Mouse (Mus musculus): Measurements from ENCODE around the gene Acaca. TPM values are rescaled to one million over a fixed set of nuclear protein-coding genes. Genes with fewer than 3 reads are reported as not detected.
A peak's percentile ranks its signal among the peaks of the same experiment; 100 is the strongest.

The Acaca gene
- polyA plus RNA-seq, 1 experiment from 2014 or later: 22.9 TPM

DNA sequence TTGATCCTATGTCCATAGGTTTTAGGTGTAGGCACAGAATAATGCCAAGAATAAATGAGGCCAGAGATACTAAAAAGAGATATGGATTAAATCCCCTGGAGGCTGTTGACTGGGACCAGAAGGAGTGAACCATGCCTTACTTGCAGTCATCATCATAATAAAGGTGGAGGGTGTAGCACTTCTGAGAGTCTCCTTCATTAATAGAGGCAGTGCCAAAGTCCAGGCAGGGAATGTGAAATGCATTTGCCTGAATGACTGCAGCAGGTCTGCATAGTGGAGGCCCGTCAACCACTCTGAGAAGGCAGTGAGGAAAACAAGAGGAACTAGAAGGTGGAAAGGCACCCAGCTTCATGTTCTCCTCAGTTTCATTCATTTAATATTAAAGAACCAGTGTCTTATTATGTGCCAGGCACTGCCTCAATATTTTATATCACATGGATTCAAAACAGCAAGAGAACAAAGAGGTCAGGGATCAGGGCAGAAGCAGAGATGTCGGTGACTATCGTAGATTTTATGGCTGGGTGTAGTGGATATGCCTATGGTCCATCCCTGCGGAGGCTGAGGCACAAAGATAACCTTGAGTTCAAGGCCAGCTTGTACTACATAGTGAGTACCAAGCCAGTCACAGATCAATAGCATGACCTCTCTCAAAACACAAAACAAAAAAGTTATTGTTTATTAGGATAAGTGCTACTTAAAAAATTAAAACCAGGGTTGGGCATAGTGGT lies 27.2 kb downstream of the Acaca start:
- WGBS: 86% methylated on average over 4 of the region's 4 CpGs
- no peak overlapping the region for H3K9ac ChIP-seq (replicated peaks)
- no peaks in the 10 kb centered on the region for H3K4me1 ChIP-seq
- no peak overlapping the region for H3K4me3 ChIP-seq (replicated peaks)
- H3K27ac ChIP-seq (replicated peaks): no peak overlapping the region
- no peaks in the 10 kb centered on the region for H3K9me3 ChIP-seq (replicated peaks)
- ATAC-seq (ENCODE audit: low FRiP score): no peak
- no peaks in the 10 kb centered on the region for H3K27me3 ChIP-seq (replicated peaks)
- H3K36me3 ChIP-seq: no peaks in the 10 kb centered on the region
- no peak overlapping the region for H3K4me2 ChIP-seq

DNA sequence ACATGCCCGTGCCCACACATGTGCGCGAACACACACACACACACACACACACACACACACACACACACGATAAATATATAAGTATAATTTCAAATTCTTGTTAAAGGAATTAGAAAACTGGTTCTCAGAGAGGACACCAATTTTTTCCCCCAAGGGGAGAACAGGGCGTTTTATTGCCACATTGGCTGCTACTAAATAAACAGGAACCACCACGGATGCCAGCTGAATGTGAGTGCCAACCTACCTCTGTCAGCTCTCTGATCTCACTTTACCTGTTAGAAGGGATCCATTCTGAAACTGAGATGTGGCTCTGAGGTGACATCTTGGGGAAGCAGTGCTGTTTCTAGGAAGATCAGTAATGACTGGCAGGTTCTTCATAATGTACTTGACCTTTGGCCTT lies 34.7 kb downstream of the Acaca start:
- H3K27ac ChIP-seq (replicated peaks): no peak overlapping the region
- H3K36me3 ChIP-seq: no peaks in the 10 kb centered on the region
- H3K27me3 ChIP-seq (replicated peaks): no peaks in the 10 kb centered on the region
- no peak for ATAC-seq (ENCODE audit: low FRiP score)
- no peaks in the 10 kb centered on the region for H3K9me3 ChIP-seq (replicated peaks)
- WGBS: 83% methylated on average over 6 of the region's 6 CpGs
- 0 out of 2 replicates have a peak, but pooled peaks cover 4% of the 10 kb centered on the region for H3K4me1 ChIP-seq
- no peak overlapping the region for H3K9ac ChIP-seq (replicated peaks)
- H3K4me2 ChIP-seq: no peak overlapping the region
- no peak overlapping the region for H3K4me3 ChIP-seq (replicated peaks)

DNA sequence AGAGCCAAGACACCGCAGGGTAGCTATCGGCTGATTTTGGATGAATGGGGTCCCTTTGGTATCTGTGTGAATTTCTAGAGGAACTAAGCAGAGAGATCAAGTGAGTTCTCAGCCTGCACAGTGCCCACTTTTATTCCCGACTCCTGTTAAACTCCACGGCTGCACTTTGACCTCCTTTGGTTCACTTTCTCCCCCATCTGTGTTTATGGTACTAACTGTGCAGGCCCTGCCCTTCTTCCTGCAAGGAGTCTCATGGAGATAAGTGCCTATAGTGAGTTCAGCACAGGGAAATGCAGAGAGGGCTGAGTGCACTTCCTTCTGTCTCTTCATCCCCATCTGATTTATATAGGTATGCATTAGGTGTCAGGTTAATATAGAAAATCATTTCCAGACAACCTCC lies 35.1 kb downstream of the Acaca start:
- H3K4me1 ChIP-seq: 0 out of 2 replicates have a peak, but pooled peaks cover 4% of the 10 kb centered on the region
- WGBS: 61% methylated on average over 4 of the region's 4 CpGs
- no peak overlapping the region for H3K9ac ChIP-seq (replicated peaks)
- no peaks in the 10 kb centered on the region for H3K27me3 ChIP-seq (replicated peaks)
- no peak overlapping the region for H3K4me3 ChIP-seq (replicated peaks)
- ATAC-seq (ENCODE audit: low FRiP score): no peak
- H3K9me3 ChIP-seq (replicated peaks): no peaks in the 10 kb centered on the region
- no peaks in the 10 kb centered on the region for H3K36me3 ChIP-seq
- H3K27ac ChIP-seq (replicated peaks): no peak overlapping the region
- no peak overlapping the region for H3K4me2 ChIP-seq

DNA sequence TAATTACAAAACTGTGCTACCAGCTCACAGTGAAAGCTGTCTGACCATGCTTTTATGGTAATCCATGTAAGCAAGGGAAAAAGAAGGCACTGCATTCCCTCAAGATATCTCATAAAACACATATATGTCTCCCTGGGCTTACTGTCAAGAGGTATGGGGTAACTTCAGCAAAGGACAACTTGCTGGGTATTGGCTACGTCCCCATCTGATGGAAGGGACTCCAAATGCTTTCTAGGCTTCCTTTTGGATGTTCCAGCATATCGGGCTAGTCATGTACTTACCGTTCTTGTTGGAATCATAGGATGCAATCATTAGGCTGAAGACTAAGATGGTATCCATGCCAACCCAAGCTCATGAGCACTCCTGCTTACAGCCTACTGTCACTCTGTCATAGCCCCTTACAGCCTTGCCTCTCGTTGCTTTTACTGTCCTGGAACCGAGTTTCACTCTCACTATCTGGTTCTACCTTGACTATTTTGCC lies 37.6 kb downstream of the Acaca start, which contains the start of gene Gm11437:
Gene Gm11437 (minus strand): TSS at position 431 of the 481 bp plus-strand sequence.
- H3K36me3 ChIP-seq: no peaks in the 10 kb centered on the region
- H3K4me1 ChIP-seq: 0 out of 2 replicates have a peak, but pooled peaks cover 4% of the 10 kb centered on the region
- no peaks in the 10 kb centered on the region for H3K27me3 ChIP-seq (replicated peaks)
- no peak within 1 kb of the TSS for H3K4me3 ChIP-seq (replicated peaks)
- 85% methylated on average over 5 of the region's 5 CpGs for WGBS
- H3K4me2 ChIP-seq: no peak within 1 kb of the TSS
- ATAC-seq (ENCODE audit: low FRiP score): no peak
- no peak within 1 kb of the TSS for H3K9ac ChIP-seq (replicated peaks)
- H3K27ac ChIP-seq (replicated peaks): no peak within 1 kb of the TSS
- H3K9me3 ChIP-seq (replicated peaks): no peaks in the 10 kb centered on the region

DNA sequence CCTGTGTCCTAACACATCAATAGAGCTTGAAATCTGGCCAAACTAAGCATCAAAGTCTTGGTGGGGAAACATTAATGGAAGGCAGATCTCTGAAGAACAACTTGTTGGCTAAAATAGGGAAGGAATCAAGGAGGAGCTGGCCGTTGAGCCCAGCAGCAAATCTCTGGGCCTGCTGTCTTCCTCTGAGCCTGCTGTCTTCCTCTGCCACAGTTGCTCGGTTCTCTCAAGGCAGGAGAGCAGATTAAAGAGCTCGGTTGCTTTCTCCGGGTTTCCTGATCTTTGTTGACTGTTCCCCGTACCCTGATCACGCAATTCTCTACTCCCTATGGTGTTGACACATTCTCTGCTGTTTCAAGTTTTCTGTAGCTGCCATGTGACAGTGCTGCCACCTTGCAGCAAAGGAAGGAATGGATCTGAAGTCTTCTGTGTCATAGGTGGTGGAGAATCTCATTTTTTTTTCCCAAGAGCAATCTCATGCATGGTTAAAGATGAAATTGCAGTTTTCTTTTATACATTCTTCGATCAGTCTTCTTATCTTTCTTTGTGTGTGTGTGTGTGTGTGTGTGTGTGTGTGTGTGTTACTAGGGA lies 39.3 kb downstream of the Acaca start:
- Histone ChIP-seq H3K36me3 (no peaks in the 10 kb centered on the region), H3K9me3 (replicated peaks) (no peaks in the 10 kb centered on the region), H3K9ac (replicated peaks) (no peak overlapping the region), H3K27ac (replicated peaks) (no peak overlapping the region), H3K4me2 (peak overlapping the region; percentile 38), H3K4me3 (replicated peaks) (no peak overlapping the region), H3K4me1 (0 out of 2 replicates have a peak, but pooled peaks cover 4% of the 10 kb centered on the region), H3K27me3 (replicated peaks) (no peaks in the 10 kb centered on the region)
- 22% methylated on average over 7 of the region's 7 CpGs for WGBS
- ATAC-seq (ENCODE audit: low FRiP score): no peak

DNA sequence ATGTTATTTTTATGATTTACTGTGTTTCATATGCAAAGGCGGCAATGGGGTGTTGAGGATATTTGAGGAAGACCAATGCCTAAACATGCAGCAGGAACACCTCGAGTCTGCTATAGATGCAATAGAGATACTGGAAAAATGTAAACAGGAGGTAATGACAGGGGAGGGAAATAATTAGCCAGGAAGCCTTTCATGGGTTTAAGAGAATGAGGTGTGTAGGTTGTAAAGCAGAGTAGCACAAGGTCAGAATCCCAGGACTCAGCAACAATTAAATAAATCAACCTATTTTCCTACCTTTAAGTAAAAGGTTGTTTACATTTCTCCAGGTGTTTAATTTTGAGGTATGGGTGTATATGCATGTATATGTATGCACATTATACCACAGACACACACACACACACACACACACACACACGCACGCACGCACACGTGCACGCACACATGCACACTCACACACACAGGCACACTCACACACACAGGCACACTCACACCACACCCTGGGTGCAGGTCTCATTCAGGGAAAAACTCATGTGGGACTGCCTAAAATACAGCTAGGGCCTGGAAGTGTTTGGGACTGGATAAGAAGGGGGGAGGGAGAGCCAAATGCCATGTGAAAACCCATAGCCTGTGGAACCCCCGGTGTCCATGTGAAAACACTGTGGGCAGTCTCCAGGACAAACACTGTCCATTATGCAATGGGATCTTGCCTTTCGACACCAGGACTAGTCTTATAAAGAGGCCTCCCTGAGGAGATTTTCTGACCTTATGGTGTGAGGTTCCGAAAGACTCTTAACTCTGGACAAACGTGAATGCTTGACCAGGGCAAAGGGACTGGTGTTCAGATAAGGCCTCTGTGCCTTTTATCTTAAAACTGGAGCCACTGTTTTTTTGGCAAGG lies 43.3 kb downstream of the Acaca start:
- no peak overlapping the region for H3K27ac ChIP-seq (replicated peaks)
- no peaks in the 10 kb centered on the region for H3K9me3 ChIP-seq (replicated peaks)
- no peaks in the 10 kb centered on the region for H3K27me3 ChIP-seq (replicated peaks)
- no peak overlapping the region for H3K4me3 ChIP-seq (replicated peaks)
- WGBS: 73% methylated on average over 11 of the region's 11 CpGs
- no peak for ATAC-seq (ENCODE audit: low FRiP score)
- no peak overlapping the region for H3K4me2 ChIP-seq
- H3K36me3 ChIP-seq: no peaks in the 10 kb centered on the region
- H3K4me1 ChIP-seq: 0 out of 2 replicates have a peak, but pooled peaks cover 4% of the 10 kb centered on the region
- H3K9ac ChIP-seq (replicated peaks): no peak overlapping the region

DNA sequence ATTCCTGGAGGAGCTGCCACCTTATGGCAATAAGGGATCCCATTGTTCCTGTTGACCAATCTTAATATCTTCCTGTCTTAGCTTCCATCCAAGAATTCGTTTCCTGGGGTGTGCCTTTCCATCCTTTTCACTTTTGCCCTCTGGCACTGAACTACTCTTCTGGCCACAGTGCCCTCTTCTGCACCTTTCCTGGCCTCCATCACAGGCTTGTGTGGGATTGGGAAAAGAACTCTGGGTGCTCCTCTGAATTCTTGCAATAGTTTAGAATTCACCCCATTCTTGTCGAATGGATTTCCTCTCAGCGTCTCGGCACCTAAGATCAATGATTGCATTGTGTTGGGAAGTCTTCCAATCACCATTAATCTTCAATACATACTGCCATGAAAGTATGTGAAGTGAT lies 49.1 kb downstream of the Acaca start:
- Histone ChIP-seq H3K9ac (replicated peaks) (no peak overlapping the region; the same call in 1 of the 2 replicates), H3K9me3 (replicated peaks) (no peaks in the 10 kb centered on the region), H3K27me3 (replicated peaks) (no peaks in the 10 kb centered on the region), H3K4me3 (replicated peaks) (peak overlapping the region; percentile 66), H3K27ac (replicated peaks) (peak overlapping the region; percentile 92; the same call in 1 of the 2 replicates), H3K36me3 (no peaks in the 10 kb centered on the region), H3K4me2 (peak overlapping the region; percentile 86), H3K4me1 (peaks cover 30% of the 10 kb centered on the region)
- ATAC-seq (ENCODE audit: low FRiP score): no peak
- WGBS: 38% methylated on average over 4 of the region's 4 CpGs

DNA sequence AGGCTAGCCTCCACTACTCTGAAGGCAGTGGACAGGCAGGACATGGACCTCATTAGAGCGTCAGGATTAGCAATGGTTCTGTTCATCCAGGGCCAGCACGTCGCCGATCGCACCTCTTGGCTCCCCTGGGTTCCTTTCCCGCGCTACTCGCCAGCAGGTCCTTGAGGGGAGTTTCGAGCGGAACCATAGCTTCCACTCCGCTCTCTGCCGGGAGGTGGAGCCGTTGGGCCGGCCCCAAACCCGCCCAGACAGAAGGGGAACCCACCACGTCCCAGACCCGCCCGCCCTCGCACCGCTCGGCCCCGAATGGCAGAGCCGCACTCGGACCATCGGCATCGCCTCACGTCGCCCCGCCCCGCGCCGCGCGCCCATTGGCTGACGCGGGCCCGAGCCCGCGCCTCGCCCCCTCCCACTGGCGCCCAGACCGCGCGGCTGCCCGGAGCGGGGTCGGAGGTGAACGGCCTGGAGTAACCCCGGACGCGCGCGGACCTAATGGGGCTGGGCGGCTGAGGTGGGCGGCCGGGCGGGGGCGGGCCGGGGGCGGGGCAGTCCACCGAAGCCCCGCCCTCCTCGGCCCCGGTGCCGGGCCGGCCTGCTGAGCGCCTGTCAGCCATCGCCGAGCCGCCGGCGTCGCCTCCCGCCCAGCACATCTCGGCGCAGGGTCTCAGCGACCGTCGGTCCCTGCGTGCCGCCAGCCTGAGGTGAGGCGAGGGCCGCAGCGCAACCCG lies 49.9 kb downstream of the Acaca start:
- H3K36me3 ChIP-seq: no peaks in the 10 kb centered on the region
- peak overlapping the region; percentile 73 for H3K9ac ChIP-seq (replicated peaks)
- under 1% methylated on average over 77 of the region's 85 CpGs for WGBS
- no peaks in the 10 kb centered on the region for H3K27me3 ChIP-seq (replicated peaks)
- peak overlapping the region; percentile 92 for H3K27ac ChIP-seq (replicated peaks)
- peak overlapping the region; percentile 86 for H3K4me2 ChIP-seq
- H3K4me3 ChIP-seq (replicated peaks): peak overlapping the region; percentile 66
- peaks cover 30% of the 10 kb centered on the region for H3K4me1 ChIP-seq
- H3K9me3 ChIP-seq (replicated peaks): no peaks in the 10 kb centered on the region
- peak; percentile 98 for ATAC-seq (ENCODE audit: low FRiP score)

DNA sequence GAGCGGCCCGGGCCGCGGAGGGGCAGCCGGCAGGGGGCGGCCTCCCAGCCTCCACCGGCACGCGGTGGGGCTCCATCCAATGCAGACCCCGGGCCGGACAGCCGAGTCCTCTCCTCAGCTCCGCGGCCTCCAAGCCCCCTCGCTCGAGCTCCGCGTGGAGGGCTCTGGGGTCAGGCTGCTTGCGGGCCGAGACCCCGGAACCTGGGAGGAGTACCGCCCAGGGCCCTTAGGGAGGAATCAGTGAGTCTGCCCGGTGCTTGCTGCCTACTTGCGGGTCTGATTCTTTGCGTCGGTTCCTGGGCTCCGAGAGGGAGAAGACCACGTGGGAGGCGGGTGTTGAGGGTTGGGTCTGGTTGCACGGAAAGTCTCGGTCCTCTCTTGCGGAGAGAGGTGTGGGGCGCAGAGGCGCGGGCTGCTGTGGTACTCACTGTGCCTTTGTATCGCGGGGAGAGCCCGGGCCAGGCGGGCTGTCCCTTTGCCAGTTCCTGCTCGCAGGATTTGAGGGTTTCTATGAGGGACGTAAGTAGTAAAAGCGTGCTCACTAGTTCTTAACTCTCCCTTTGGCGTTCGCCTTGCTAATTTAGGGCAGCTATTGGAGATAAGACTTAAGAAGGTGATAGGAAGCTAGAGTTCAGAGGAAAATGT lies 50.6 kb downstream of the Acaca start:
- peaks cover 30% of the 10 kb centered on the region for H3K4me1 ChIP-seq
- H3K9me3 ChIP-seq (replicated peaks): no peaks in the 10 kb centered on the region
- 0% methylated on average over 39 of the region's 44 CpGs for WGBS
- no peaks in the 10 kb centered on the region for H3K36me3 ChIP-seq
- peak overlapping the region; percentile 66 for H3K4me3 ChIP-seq (replicated peaks)
- peak overlapping the region; percentile 86 for H3K4me2 ChIP-seq
- peak overlapping the region; percentile 73 for H3K9ac ChIP-seq (replicated peaks)
- ATAC-seq (ENCODE audit: low FRiP score): no peak; the same call in 1 of the 2 replicates
- no peaks in the 10 kb centered on the region for H3K27me3 ChIP-seq (replicated peaks)
- H3K27ac ChIP-seq (replicated peaks): peak overlapping the region; percentile 92

DNA sequence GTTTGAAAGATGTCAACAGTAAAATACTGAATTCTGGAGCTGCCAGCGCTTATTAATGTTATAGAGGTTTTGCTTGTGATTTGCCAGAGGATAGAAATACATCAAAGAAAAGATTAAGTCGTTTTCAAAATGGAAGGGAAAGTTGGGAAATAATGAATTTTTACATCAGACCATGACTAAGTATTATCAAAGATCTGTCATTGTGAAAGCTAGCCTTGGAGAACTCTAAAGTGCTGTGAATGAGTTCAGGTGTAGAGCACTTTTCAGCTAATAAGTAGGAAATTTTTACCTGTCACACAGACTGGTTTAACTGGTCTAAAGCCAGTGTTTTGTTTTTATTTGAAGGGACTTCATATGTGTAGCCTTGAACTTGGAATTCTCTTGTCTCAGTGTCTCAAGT lies 51.8 kb downstream of the Acaca start:
- H3K9ac ChIP-seq (replicated peaks): no peak overlapping the region
- no peaks in the 10 kb centered on the region for H3K36me3 ChIP-seq
- no peak for ATAC-seq (ENCODE audit: low FRiP score)
- no peaks in the 10 kb centered on the region for H3K27me3 ChIP-seq (replicated peaks)
- 0 out of 2 replicates have a peak overlapping the region, but pooled peaks have one; percentile 2 for H3K27ac ChIP-seq (replicated peaks)
- H3K4me2 ChIP-seq: peak overlapping the region; percentile 86
- peaks cover 30% of the 10 kb centered on the region for H3K4me1 ChIP-seq
- no peaks in the 10 kb centered on the region for H3K9me3 ChIP-seq (replicated peaks)
- peak overlapping the region; percentile 66 for H3K4me3 ChIP-seq (replicated peaks)
- WGBS: 71% methylated on average over 2 of the region's 2 CpGs

All from neural tube, embryonic 15.5 days (tissue).